Mouse (Mus musculus) spleen, adult 2 months (tissue): ENCODE data around the gene Akap12.

ENCODE experiments used
- CTCF ChIP-seq: fragments of 200-500 bp; IDR thresholded peaks from 2 replicates; pipeline ENCODE4 v1.5.1; 2011; ENCODE audit warnings: mild to moderate bottlenecking, inconsistent platforms; ENCODE audit not compliant: insufficient read depth, insufficient read length, insufficient replicate concordance; ENCODE audit errors: extremely low read depth
- POLR2A ChIP-seq: fragments of 200-500 bp; IDR thresholded peaks from 2 replicates; pipeline ENCODE4 v1.6.1; 2011; ENCODE audit warnings: low read depth, low read length, inconsistent platforms

DNA sequence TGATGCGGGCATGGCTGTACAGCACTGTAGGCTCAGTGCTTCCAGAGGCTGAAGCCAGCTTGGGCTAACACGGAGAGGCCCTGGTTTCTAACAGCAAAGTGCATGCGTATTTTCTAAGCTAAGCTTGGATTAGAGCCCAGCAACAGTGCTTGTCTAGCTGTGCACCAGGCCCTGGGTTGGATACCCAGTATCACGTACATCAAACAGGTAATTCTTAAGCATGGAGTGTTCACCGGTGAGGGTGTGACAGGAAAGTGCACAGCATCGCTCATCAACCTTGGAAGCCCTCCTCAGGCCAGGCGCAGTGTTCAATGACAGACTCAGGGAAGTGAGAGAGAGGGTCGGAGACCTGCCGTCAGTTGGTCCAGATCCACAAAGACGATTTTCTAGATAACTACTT lies 9.4 kb downstream of the Akap12 start:
- TF ChIP-seq POLR2A (no peak), CTCF (no peak)
